Mouse (Mus musculus) megakaryocyte, adult 5-6 weeks (primary cell): ENCODE measurements around the gene Fam222b. TPM values are rescaled to one million over a fixed set of nuclear protein-coding genes. Genes with fewer than 3 reads are reported as not detected.

Source experiments
- ATAC-seq: 2 replicates; pipeline ENCODE4 v1.8.0; 2016; ENCODE audit warnings: mild to moderate bottlenecking, inconsistent platforms; ENCODE audit not compliant: poor library complexity, severe bottlenecking
- total RNA-seq, 2 experiments: library from RNA; stranded (forward) in 1 of 2; stranded (reverse) in 1 of 2; fragments of 153-499, 151-499 nt in 1 of 2; fragments of 221-1000, 200-1000 nt in 1 of 2; gene quantifications; 2 replicates each; pipeline versions ENCODE4 v1.2.3 to v1.2.4; 2015 to 2017

The Fam222b gene
- total RNA-seq, 2 experiments from 2014 or later = 9.1 to 24.0 TPM

GRCm38 (mm10) chr11:78086925-78087479 is 7.5 kb upstream of the Fam222b start:
- peak; percentile 51; the same call in 1 of the 2 replicates for ATAC-seq

GRCm38 (mm10) chr11:78087756-78088281 is 6.6 kb upstream of the Fam222b start:
- ATAC-seq = no peak

DNA sequence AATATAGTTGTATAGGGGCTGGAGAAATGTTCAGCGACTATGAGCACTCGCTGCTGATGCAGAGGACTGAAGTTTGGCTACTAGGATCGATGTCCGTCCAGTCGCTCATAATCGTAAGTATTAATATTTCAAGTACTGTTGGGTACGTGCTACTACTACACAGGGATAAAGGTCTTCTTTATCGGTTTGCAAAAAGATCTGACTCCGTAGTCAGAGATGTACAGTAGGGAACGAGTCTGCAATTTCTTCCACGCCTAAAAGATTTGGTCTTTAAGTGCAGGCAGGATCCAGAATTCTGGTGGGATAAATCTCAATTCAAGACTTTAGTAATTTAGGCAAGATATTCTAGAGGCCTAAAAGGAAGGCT is 340 bp upstream of the Fam222b start:
- no peak for ATAC-seq

DNA sequence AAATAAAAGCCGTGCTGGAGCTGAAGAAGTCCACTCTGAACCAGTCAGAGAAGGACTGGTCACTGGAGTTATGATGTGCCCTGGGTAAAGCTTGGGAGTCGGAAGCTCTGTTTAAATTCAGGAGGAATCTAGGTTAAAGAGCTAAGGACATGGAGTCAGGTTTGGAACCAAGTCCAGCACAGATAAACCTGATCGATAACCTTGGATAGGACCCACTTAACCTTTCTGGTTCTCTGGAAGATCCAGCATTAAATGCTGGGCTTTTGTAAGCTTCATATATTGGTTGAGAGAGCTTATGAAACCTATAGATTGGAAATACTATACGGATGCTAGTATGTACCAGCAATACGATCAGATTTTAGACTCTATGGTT is 670 bp downstream of the Fam222b start:
- no peak for ATAC-seq

DNA sequence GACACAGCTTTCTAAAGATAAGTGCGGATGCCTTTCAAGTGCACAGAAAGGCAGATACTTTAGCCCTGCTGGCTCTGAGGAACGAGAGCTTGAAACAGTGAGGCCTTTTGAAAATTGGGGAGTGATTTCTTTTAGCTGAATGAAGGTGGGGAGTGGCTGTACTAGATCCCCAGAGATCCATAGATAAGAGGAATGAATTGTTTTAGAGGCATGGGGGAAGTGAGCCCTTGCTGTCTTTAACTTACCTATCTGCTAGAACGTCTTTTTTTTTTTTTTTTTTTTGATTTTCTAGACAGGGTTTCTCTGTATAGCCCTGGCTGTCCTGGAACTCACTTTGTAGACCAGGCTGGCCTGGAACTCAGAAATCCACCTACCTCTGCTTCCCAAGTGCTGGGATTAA is 2.6 kb downstream of the Fam222b start:
- ATAC-seq = no peak

DNA sequence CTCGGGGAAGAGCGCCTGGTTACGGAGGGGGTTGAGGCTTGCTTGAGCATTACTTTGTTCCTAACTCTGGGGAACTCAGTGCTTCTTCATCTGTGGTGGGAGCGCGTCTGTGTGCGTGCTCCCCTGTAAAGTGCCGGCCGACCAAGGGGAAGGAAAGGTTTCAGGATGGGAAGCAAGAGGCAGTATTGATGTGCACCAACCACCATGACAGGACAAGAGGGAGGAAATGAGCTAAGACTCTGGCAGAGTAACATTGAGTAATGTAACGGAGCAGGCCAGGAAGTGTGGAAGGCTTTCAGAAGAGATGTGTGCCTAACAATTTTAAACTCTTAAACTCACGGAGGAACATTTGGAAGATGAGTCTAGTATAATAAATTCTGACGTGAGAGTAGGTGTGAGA is 6.3 kb downstream of the Fam222b start:
- ATAC-seq = peak; percentile 86

DNA sequence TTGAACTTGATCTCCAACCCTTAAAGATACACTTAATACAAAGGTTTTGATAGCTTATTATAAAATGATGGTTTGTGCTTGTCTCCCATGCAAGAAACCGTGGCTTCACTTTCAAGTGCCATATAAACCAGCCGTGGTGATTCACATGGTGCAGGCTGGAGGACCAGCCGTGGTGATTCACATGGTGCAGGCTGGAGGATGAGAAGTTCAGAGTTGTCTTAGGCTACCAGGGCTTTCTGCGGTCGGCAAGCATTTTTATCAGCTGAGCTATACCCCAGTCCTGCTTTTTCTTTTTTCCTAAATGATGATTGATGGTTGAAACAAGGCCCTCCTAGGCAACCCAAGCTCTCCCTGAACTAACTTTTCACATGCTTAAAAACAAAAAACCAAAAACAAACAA is 7.7 kb downstream of the Fam222b start:
- ATAC-seq = no peak

- no peak for ATAC-seq
Observed at GRCm38 (mm10) chr11:78102958-78103747, 8.7 kb downstream of the Fam222b start.

DNA sequence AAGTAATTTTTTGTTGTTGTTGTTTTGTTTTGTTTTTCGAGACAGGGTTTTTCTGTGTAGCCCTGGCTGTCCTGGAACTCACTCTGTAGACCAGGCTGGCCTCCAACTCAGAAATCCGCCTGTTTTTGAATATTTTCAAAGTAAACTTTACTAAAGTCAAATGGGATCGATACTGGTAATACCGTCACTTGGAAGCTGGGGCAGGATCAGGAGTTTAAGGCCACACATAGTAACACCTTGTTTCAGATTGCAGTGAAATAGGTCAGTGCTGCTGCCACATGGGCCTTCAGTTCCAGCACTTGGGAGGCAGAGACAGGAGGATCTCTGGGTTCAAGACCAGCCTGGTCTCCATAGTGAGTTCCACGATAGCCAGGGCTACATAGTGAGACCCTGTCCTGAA is 10.0 kb downstream of the Fam222b start:
- ATAC-seq = no peak

DNA sequence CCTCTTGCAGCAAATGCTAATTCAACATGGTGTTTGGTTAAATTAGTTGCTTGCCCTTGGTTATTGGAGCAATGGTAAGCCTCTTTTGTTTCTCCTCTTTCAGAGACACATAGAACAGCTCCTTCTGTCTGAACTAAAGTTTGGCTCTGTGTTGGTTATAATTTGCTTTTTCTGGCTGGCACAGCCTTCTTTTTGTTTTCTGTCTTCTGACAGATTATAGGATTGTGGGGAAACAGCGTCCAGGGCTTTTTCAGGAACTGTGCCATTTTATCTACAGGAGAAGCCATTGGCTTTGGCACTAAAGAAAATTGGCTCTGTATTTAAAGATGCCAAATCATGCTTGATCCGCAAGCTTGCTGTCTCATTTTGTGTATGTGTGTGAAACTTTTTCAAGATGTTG is 19.2 kb downstream of the Fam222b start:
- ATAC-seq = no peak

GRCm38 (mm10) chr11:78114676-78115366 is 20.4 kb downstream of the Fam222b start:
- no peak; the same call in 1 of the 2 replicates for ATAC-seq

DNA sequence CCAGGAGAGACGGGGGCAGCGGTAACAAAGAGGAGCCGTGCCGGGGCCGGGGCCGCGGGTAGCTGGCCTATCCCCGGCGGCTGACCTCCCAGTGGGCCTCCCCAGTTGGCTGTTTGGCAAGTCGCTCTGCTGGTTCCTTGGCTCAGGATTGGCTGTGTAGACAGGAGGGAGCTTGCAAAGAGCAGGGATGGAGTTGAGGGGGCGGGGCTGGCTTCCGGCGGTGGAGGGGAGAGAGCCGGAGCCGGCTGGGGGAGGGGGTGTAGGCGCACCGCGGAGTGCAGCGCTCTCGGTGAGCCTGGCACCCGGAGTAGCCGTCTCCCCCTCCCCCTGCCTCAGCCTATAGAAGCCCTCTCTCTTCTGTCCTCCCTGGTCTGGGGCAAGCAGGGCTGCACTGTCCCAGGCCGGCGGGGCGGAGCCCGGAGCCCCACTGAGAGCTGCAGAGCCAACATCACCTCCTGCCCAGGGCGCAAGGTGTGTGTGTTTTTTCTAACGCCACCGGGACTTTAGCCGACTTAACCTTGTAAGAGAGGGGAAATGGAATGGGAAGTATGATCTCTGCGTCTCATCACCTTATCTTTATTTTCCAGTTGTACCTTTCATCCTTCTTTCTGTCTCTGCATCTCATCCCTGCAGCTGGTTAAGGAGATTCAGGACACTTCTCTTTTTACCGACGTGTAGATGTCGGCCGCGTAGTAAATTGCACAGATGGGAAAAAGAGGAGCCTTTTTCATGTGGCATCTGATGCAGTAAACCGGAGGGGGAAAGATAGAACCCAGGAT is 21.1 kb downstream of the Fam222b start:
- peak; percentile 92 for ATAC-seq

- no peak for ATAC-seq
Observed at GRCm38 (mm10) chr11:78116146-78116410, 21.6 kb downstream of the Fam222b start.

DNA sequence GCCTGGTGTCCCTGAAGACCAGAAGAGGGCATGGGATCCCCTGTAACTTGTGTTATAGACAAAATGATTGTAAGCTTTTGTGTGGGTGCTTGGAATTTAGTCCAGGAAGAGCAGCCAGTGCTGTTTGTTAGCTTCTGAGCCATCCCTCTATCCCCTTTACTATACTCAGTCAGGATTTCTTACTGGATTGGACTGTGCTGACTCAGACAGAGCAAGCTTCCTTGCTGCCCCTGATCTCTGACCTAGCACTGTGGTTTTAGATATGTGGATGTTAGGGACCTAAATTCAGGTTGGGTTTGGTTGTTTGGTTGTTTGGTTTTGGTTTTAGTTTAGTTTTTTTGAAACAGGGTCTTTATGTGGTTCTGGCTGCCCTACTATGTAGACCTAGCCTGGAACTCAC is 24.0 kb downstream of the Fam222b start:
- ATAC-seq = no peak

DNA sequence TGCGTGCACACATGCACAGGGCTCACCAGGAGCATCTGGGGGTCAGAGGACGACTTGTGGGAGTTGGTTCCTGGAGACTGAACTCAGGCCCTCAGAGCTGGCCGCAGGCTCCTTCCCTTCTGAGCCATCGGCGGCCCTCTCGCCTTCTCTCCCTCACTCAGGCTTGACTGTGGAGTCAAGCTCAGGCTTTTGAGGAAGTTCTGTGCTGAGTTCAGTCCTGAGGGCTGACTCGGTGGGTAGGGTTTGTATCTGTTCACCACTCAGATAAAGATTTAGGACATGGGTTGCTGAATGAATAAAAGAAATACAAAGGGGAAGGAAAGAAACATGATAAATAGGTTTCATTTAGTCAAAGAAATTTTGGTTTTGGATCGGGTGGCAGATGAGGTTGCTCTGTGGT is 25.4 kb downstream of the Fam222b start:
- ATAC-seq = peak; percentile 71

- ATAC-seq = no peak
Observed at GRCm38 (mm10) chr11:78121176-78121575, 26.7 kb downstream of the Fam222b start.

DNA sequence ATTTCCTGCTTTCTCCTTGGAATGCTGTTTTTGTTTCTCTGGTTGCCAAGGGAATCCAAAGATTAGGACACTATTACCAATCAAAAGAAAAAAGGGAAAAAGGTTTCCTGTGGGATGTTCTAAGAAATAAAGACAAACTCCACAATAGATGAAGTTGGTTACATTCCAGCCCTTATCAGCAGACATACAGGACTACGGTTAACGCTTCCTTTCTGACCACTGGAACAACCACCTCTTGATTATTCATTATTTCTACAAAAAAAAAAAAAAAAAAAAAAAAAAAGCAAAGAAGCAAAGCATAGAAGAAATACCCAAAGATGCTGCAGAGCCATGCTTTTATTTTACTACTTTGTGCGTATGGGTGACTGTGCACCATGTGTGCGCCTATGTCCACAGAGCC is 28.4 kb downstream of the Fam222b start:
- no peak for ATAC-seq

GRCm38 (mm10) chr11:78123782-78124181 is 29.3 kb downstream of the Fam222b start:
- ATAC-seq = no peak

- no peak for ATAC-seq
Observed at GRCm38 (mm10) chr11:78125691-78126090, 31.2 kb downstream of the Fam222b start.

- peak; percentile 89 for ATAC-seq
Observed at GRCm38 (mm10) chr11:78126739-78127138, 32.3 kb downstream of the Fam222b start.

DNA sequence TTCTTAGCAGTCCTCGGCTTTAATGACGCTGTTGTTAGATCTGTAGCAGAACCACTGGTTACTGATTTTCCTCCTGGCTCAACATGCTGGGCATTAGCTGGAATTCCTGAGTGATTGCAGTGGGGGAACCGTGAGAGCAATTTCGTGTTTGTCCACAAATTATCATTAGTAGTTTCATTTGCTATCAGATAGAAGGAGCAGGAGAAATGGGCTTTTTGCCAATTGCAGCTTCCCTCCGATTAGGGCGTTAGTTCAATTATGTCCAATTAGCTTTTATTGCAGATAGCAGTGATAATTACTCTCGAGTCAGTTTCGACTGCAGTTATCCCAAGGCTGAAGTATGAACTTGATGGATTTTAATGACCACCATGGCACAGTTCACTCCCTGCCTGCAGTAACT is 35.0 kb downstream of the Fam222b start:
- ATAC-seq = no peak
